Mouse (Mus musculus) MEL (cell line): ENCODE data around the gene Lipc. TPM values are rescaled to one million over a fixed set of nuclear protein-coding genes. Genes with fewer than 3 reads are reported as not detected.

Experiments used
- DNase-seq: peaks from one replicate; pipeline ENCODE4 v3.0.0; 2011; ENCODE audit warnings: low read depth, low spot score
- H3K27ac ChIP-seq: 2 replicates; pipeline ENCODE4 v1.5.1; 2012; ENCODE audit warnings: low read depth, mild to moderate bottlenecking, control low read depth, low read length, moderate library complexity; ENCODE audit not compliant: control insufficient read depth
- H3K27me3 ChIP-seq, 2 experiments: fragments of 150-350 bp in 1 of 2; sonication (generic) in 1 of 2; 2 replicates each; pipeline ENCODE4 v1.6.1; 2012; ENCODE audit warnings: low read length in 2 of 2, mild to moderate bottlenecking in 2 of 2, improper control_type of control experiment in 1 of 2, moderate library complexity in 1 of 2; ENCODE audit not compliant: insufficient read depth in 2 of 2, control insufficient read depth in 1 of 2
- H3K36me3 ChIP-seq, 2 experiments: 2 replicates each; pipeline ENCODE4 v1.6.1; 2012 to 2014; ENCODE audit warnings: low read length in 2 of 2, improper control_type of control experiment in 1 of 2, inconsistent platforms in 1 of 2, mild to moderate bottlenecking in 1 of 2; ENCODE audit not compliant: insufficient read depth in 2 of 2, control insufficient read depth in 1 of 2
- H3K4me1 ChIP-seq, 2 experiments: fragments of 150-350 bp in 1 of 2; sonication (generic) in 1 of 2; 2 replicates each; pipeline ENCODE4 v1.6.1; 2012; ENCODE audit warnings: low read length in 2 of 2, improper control_type of control experiment in 1 of 2, mild to moderate bottlenecking in 1 of 2; ENCODE audit not compliant: insufficient read depth in 2 of 2, control insufficient read depth in 1 of 2
- H3K4me3 ChIP-seq, 2 experiments: fragments of 150-350 bp in 1 of 2; sonication (generic) in 1 of 2; 2 replicates each; pipeline ENCODE4 v1.5.1; 2012; ENCODE audit warnings: low read depth in 2 of 2, low read length in 2 of 2, mild to moderate bottlenecking in 2 of 2, moderate library complexity in 2 of 2, control low read depth in 1 of 2, improper control_type of control experiment in 1 of 2; ENCODE audit not compliant: control insufficient read depth in 1 of 2, insufficient read depth in 1 of 2
- H3K79me2 ChIP-seq: 2 replicates; pipeline ENCODE4 v1.6.1; 2012; ENCODE audit warnings: mild to moderate bottlenecking, low read length, moderate library complexity; ENCODE audit not compliant: control insufficient read depth, poor library complexity, insufficient read depth
- H3K9ac ChIP-seq: 2 replicates; pipeline ENCODE4 v1.6.1; 2012; ENCODE audit warnings: low read depth, mild to moderate bottlenecking, control low read depth, low read length, moderate library complexity; ENCODE audit not compliant: control insufficient read depth, poor library complexity, severe bottlenecking
- H3K9me3 ChIP-seq: fragments of 150-350 bp; sonication (generic); replicated peaks from 2 replicates; pipeline ENCODE4 v1.6.1; 2012; ENCODE audit warnings: mild to moderate bottlenecking, low read length, improper control_type of control experiment, moderate library complexity; ENCODE audit not compliant: insufficient read depth
- BHLHE40 ChIP-seq: IDR thresholded peaks from 2 replicates; pipeline ENCODE4 v1.6.1; 2012; ENCODE audit warnings: low read depth, mild to moderate bottlenecking, inconsistent platforms, low read length, improper control_type of control experiment, borderline replicate concordance
- CHD1 ChIP-seq: IDR thresholded peaks from 2 replicates; pipeline ENCODE4 v1.6.1; 2012; ENCODE audit warnings: low read depth, mild to moderate bottlenecking, inconsistent platforms, low read length, improper control_type of control experiment
- CHD2 ChIP-seq: IDR thresholded peaks from 2 replicates; pipeline ENCODE4 v1.6.1; 2011; ENCODE audit warnings: low read length, improper control_type of control experiment
- E2F4 ChIP-seq: IDR thresholded peaks from 2 replicates; pipeline ENCODE4 v1.6.1; 2011; ENCODE audit warnings: low read depth, low read length, improper control_type of control experiment, borderline replicate concordance
- EP300 ChIP-seq, 2 experiments: IDR thresholded peaks; 2 replicates each; pipeline ENCODE4 v1.6.1; 2011; ENCODE audit warnings: improper control_type of control experiment in 2 of 2, low read length in 2 of 2, low read depth in 1 of 2, mild to moderate bottlenecking in 1 of 2
- GATA1 ChIP-seq: IDR thresholded peaks from 2 replicates; pipeline ENCODE4 v1.6.1; 2011; ENCODE audit warnings: low read depth, low read length, improper control_type of control experiment
- HCFC1 ChIP-seq: IDR thresholded peaks from 2 replicates; pipeline ENCODE4 v1.6.1; 2012; ENCODE audit warnings: low read depth, mild to moderate bottlenecking, inconsistent platforms, low read length, improper control_type of control experiment, moderate library complexity
- JUND ChIP-seq: IDR thresholded peaks from 2 replicates; pipeline ENCODE4 v1.6.1; 2011; ENCODE audit warnings: low read depth, mild to moderate bottlenecking, improper control_type of control experiment, low read length
- KAT2A ChIP-seq: conservative IDR thresholded peaks from 2 replicates; pipeline ENCODE4 v1.6.1; 2012; ENCODE audit warnings: low read depth, low read length, improper control_type of control experiment, inconsistent platforms
- MAFK ChIP-seq: IDR thresholded peaks from 2 replicates; pipeline ENCODE4 v1.6.1; 2011; ENCODE audit warnings: low read depth, mild to moderate bottlenecking, low read length, improper control_type of control experiment, borderline replicate concordance
- MAX ChIP-seq: IDR thresholded peaks from 2 replicates; pipeline ENCODE4 v1.6.1; 2011; ENCODE audit warnings: low read length, improper control_type of control experiment
- MXI1 ChIP-seq: IDR thresholded peaks from 2 replicates; pipeline ENCODE4 v1.6.1; 2011; ENCODE audit warnings: mild to moderate bottlenecking, low read depth, low read length, improper control_type of control experiment
- MYB ChIP-seq: IDR thresholded peaks from 2 replicates; pipeline ENCODE4 v1.6.1; 2011; ENCODE audit warnings: mild to moderate bottlenecking, low read depth, low read length, improper control_type of control experiment
- MYC ChIP-seq: IDR thresholded peaks from 2 replicates; pipeline ENCODE4 v1.6.1; 2011; ENCODE audit warnings: low read depth, mild to moderate bottlenecking, low read length, improper control_type of control experiment, moderate library complexity
- NRF1 ChIP-seq: IDR thresholded peaks from 2 replicates; pipeline ENCODE4 v1.6.1; 2014; ENCODE audit warnings: low read depth, mild to moderate bottlenecking, inconsistent platforms, low read length, improper control_type of control experiment, moderate library complexity; ENCODE audit not compliant: poor library complexity, insufficient read depth, severe bottlenecking
- POLR2A ChIP-seq, 2 experiments: IDR thresholded peaks; 2 replicates each; pipeline ENCODE4 v1.6.1; 2011 to 2012; ENCODE audit warnings: low read length in 2 of 2, mild to moderate bottlenecking in 2 of 2, control low read depth in 1 of 2, improper control_type of control experiment in 1 of 2, low read depth in 1 of 2, moderate library complexity in 1 of 2; ENCODE audit not compliant: control insufficient read depth in 1 of 2, insufficient read depth in 1 of 2, poor library complexity in 1 of 2
- POLR2AphosphoS2 ChIP-seq: IDR thresholded peaks from 2 replicates; pipeline ENCODE4 v1.6.1; 2011; ENCODE audit warnings: low read length, improper control_type of control experiment
- RAD21 ChIP-seq: IDR thresholded peaks from 2 replicates; pipeline ENCODE4 v1.6.1; 2011; ENCODE audit warnings: mild to moderate bottlenecking, low read depth, low read length, improper control_type of control experiment
- RCOR1 ChIP-seq: IDR thresholded peaks from 2 replicates; pipeline ENCODE4 v1.6.1; 2012; ENCODE audit warnings: low read depth, mild to moderate bottlenecking, inconsistent platforms, low read length, improper control_type of control experiment
- SIN3A ChIP-seq: IDR thresholded peaks from 2 replicates; pipeline ENCODE4 v1.6.1; 2012; ENCODE audit warnings: low read length, improper control_type of control experiment, inconsistent platforms
- SMC3 ChIP-seq: IDR thresholded peaks from 2 replicates; pipeline ENCODE4 v1.6.1; 2011; ENCODE audit warnings: low read depth, low read length, improper control_type of control experiment
- TAL1 ChIP-seq: IDR thresholded peaks from 2 replicates; pipeline ENCODE4 v1.6.1; 2012; ENCODE audit warnings: mild to moderate bottlenecking, inconsistent platforms, low read length, moderate library complexity, mixed read lengths
- TBP ChIP-seq: IDR thresholded peaks from 2 replicates; pipeline ENCODE4 v1.8.0; 2011; ENCODE audit warnings: low read depth, low read length, improper control_type of control experiment
- TCF12 ChIP-seq: IDR thresholded peaks from 2 replicates; pipeline ENCODE4 v1.6.1; 2014; ENCODE audit warnings: low read depth, mild to moderate bottlenecking, inconsistent platforms, low read length, improper control_type of control experiment, moderate library complexity
- USF1 ChIP-seq: IDR thresholded peaks from 2 replicates; pipeline ENCODE4 v1.6.1; 2014; ENCODE audit warnings: low read depth, mild to moderate bottlenecking, inconsistent platforms, low read length, improper control_type of control experiment, moderate library complexity
- USF2 ChIP-seq, 2 experiments: IDR thresholded peaks; 2 replicates each; pipeline ENCODE4 v1.6.1; 2011 to 2012; ENCODE audit warnings: improper control_type of control experiment in 2 of 2, low read length in 2 of 2, borderline replicate concordance in 1 of 2, inconsistent platforms in 1 of 2, low read depth in 1 of 2, mild to moderate bottlenecking in 1 of 2; ENCODE audit not compliant: insufficient read depth in 1 of 2
- ZC3H11A ChIP-seq: IDR thresholded peaks from 2 replicates; pipeline ENCODE4 v1.6.1; 2012; ENCODE audit warnings: low read depth, mild to moderate bottlenecking, inconsistent platforms, low read length, improper control_type of control experiment
- ZKSCAN1 ChIP-seq: IDR thresholded peaks from 2 replicates; pipeline ENCODE4 v1.6.1; 2012; ENCODE audit warnings: low read depth, mild to moderate bottlenecking, inconsistent platforms, low read length, improper control_type of control experiment, moderate library complexity
- ZMIZ1 ChIP-seq: IDR thresholded peaks from 2 replicates; pipeline ENCODE4 v1.6.1; 2012; ENCODE audit warnings: low read depth, mild to moderate bottlenecking, inconsistent platforms, low read length, improper control_type of control experiment, moderate library complexity
- polyA plus RNA-seq, 2 experiments: library from polyadenylated mRNA; stranded (reverse) in 1 of 2; unstranded in 1 of 2; fragments of >175 nt in 1 of 2; fragments of >200 nt in 1 of 2; gene quantifications; 2 replicates each; pipeline versions ENCODE4 v1.2.1 to v1.2.4; 2012; ENCODE audit warnings: low replicate concordance in 2 of 2, low read depth in 1 of 2; ENCODE audit not compliant: insufficient read length in 2 of 2, insufficient read depth in 1 of 2, missing spikeins in 1 of 2
- total RNA-seq: library from RNA; depleted of rRNA; stranded (reverse); fragments of 300-350 nt; gene quantifications from 2 replicates; pipeline ENCODE4 v1.2.3, GENCODE M21; 2012

The Lipc gene
- total and polyA plus RNA-seq, 3 experiments = 0.07 TPM; not detected in 2

DNA sequence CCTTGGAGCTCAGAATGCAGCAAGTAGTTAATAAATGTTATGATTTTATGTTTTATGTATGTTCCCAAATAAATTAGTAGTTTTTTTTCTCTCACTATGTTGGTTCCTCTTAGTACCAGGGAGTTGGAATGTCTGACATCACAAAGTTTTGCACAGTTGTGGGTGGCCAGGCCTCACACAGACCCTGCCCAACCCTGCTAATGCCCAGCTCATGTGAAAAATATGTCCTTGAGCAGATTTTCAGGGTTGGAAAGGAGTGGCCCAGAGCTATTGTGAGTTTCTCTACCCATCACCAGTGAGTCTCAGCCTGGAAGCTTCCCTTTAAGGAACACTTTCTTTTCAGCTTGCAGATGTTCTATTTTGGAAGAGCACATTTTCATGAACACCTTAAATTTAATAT lies 24.3 kb downstream of the Lipc start:
- H3K27ac ChIP-seq = peak overlapping the region; percentile 99
- H3K27me3 ChIP-seq = no peaks in the 10 kb centered on the region
- H3K36me3 ChIP-seq = peaks cover 0 to 47% of the 10 kb centered on the region in 2 experiments; a peak in 2 of 4 replicates
- H3K4me3 ChIP-seq = no peak overlapping the region
- H3K79me2 ChIP-seq = no peaks in the 10 kb centered on the region; the same call in 1 of the 2 replicates
- H3K9me3 ChIP-seq = no peaks in the 10 kb centered on the region
- peak overlapping the region; percentile 73 for H3K9ac ChIP-seq
- TF ChIP-seq TBP (no peak), ZKSCAN1 (no peak), EP300 (IDR thresholded peaks at IDR 0.05; ENCODE audit: low read depth in 1 of 2, low read length in 2 of 2) (no peak), E2F4 (no peak)
- H3K4me1 ChIP-seq = peaks cover 35 to 54% of the 10 kb centered on the region in 2 experiments
- DNase-seq = peak; percentile 52

DNA sequence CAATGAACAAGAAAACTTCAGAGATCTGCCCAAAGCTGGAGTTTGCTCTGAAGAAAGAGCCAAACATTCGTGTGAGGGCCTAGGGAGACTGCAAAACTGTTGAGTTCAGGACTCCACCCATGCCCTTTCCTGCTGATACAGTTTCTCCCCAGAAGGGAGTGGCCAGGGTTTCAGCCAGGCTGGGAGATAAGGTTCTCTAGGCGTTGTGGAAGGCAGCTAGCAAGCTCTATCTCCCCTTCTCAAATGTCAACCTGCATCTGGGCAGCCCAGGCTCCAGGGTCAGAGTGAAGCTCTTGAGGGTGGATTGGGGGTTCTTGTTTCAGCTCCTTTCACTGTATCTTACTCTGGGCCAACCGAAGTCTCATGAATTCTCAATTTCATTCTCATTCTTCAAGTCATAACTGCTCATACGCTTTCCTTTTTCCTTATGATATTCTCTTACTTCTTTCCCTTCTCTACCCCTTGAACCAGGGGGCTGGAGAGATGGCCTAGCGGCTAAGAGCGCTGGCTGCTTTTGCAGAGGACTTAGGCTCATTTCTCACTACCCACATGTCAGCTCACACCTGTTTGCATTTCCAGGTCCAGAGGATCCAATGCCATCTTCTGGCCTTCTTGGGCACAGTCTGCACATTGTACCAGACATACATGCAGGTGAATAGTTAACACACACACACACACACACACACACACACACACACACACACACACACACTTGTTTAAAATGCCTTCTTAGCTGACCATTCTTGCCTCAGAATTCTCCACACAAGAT lies 25.0 kb downstream of the Lipc start:
- peak overlapping the region; percentile 3 to 10; a peak in 2 of 4 replicates for H3K4me3 ChIP-seq
- peak overlapping the region; percentile 73 for H3K9ac ChIP-seq
- no peaks in the 10 kb centered on the region for H3K27me3 ChIP-seq
- peaks cover 35 to 54% of the 10 kb centered on the region in 2 experiments for H3K4me1 ChIP-seq
- peak overlapping the region; percentile 99 for H3K27ac ChIP-seq
- peak; percentile 96 for DNase-seq
- peaks cover 0 to 50% of the 10 kb centered on the region in 2 experiments; a peak in 2 of 4 replicates for H3K36me3 ChIP-seq
- no peaks in the 10 kb centered on the region for H3K9me3 ChIP-seq
- no peaks in the 10 kb centered on the region; the same call in 1 of the 2 replicates for H3K79me2 ChIP-seq
- TF ChIP-seq ZMIZ1 (peak; percentile 91), BHLHE40 (no peak), RCOR1 (peak; percentile 50; the same call in 1 of the 2 replicates), TBP (peak; percentile 96), SIN3A (peak; percentile 93), USF2 (IDR thresholded peaks at IDR 0.05; ENCODE audit: borderline replicate concordance in 1 of 2, insufficient read depth in 1 of 2, low read depth in 1 of 2, low read length in 2 of 2) (no peak), RAD21 (no peak), HCFC1 (0 out of 2 replicates have a peak, but pooled peaks have one; percentile 34), ZC3H11A (no peak), TCF12 (peak; percentile 93), MYC (0 out of 2 replicates have a peak, but pooled peaks have one; percentile 7), MXI1 (peak; percentile 52; the same call in 1 of the 2 replicates), CHD2 (no peak), POLR2A (IDR thresholded peaks at IDR 0.05; ENCODE audit: control insufficient read depth in 1 of 2, insufficient read depth in 1 of 2, low read depth in 1 of 2, low read length in 2 of 2, poor library complexity in 1 of 2) (peak in 1 of 2 experiments; percentile 90; a peak in 2 of 4 replicates), GATA1 (peak; percentile 96), CHD1 (peak; percentile 76; the same call in 1 of the 2 replicates), USF1 (no peak), KAT2A (no peak), EP300 (IDR thresholded peaks at IDR 0.05; ENCODE audit: low read depth in 1 of 2, low read length in 2 of 2) (peak; percentile 96 to 98), ZKSCAN1 (no peak), E2F4 (no peak), SMC3 (no peak), MAX (peak; percentile 30; the same call in 1 of the 2 replicates), TAL1 (peak; percentile 75), NRF1 (no peak), JUND (peak; percentile 74), MAFK (no peak), POLR2AphosphoS2 (peak; percentile 77), MYB (peak; percentile 82)
